Mouse (Mus musculus): Measurements from ENCODE around the gene Ttc3. TPM values are rescaled to one million over a fixed set of nuclear protein-coding genes. Genes with fewer than 3 reads are reported as not detected.

The Ttc3 gene
- 9.9 and 10.4 TPM in 2 replicates for polyA plus RNA-seq (2012; rRNA removed)

DNA sequence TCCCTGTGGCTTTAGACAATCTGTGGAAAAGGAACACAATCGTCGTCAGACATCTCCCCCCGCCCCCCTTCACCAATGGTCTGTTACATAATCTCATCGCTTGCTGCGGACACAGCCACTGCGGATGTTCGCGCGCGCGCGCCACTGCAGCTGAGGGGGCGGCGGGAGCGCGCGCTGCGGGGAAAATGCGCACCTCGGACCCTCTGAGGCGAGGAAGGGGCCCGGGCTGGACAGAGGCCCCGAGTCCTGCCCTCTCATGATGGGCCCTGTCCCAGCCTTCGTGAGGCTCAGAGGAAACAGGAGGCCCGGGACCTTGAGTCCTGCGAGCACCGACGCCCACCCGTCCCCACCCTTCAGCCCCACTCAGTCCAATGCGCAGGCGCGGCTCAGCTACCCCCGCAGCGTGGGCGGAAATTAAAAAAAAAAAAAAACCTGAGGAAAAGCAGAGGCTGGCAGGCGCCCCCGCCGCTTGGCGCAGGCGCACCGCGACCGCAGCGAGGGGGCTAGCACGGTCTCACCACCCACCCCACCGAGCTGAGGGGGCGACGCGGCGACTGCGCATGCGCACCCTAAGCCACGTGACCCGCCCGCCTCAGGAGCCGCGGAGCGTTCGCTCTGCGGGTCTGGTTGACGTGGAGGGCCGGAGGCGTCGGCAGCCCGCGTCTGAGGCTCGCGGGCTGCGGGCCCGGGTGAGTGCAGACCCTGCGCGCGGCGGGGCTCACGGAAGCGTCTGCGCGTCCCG lies at the start of gene Ttc3:
TSS of gene Ttc3 (plus strand) at position 446 of the 742 bp plus-strand sequence.

GRCm38 (mm10) chr16:94327781-94328711 lies 42.4 kb upstream of the Ttc3 start, which contains the start of gene Ripply3:
Gene Ripply3 (plus strand): TSS chr16:94328420.

GRCm38 (mm10) chr16:94371301-94371931 lies 998 bp downstream of the Ttc3 start, which contains the start of gene Pigp:
Gene Pigp (minus strand): TSS chr16:94371842.

Other genes with a start within 250 kb of the Ttc3 start
- gene Hlcs, start 57.0 kb upstream of the Ttc3 start, polyA plus RNA-seq (2012; rRNA removed), result 1.7 and 1.9 TPM in 2 replicates
- gene Ripply3, start 42.2 kb upstream of the Ttc3 start, polyA plus RNA-seq (2012; rRNA removed), result 0.78 and 0.93 TPM in 2 replicates
- gene Pigp, start 1.2 kb downstream of the Ttc3 start, polyA plus RNA-seq (2012; rRNA removed), result 23.0 and 25.2 TPM in 2 replicates
- gene Vps26c, start 156.2 kb downstream of the Ttc3 start, polyA plus RNA-seq (2012; rRNA removed), result 11.9 and 15.5 TPM in 2 replicates
- 9.3 and 10.7 TPM in 2 replicates for gene Dyrk1a, start 199.4 kb downstream of the Ttc3 start, polyA plus RNA-seq (2012; rRNA removed)